Mouse (Mus musculus) frontal cortex, adult (tissue): ENCODE data around the gene Ccdc73.
"Not testable (repeated sequence)": the region's sequence is repeated elsewhere in the genome, so short reads cannot be mapped to it uniquely, and the experiment has no call there.

Source experiments
- ATAC-seq: cut with Nextera tagmentation; 2 replicates; pipeline ENCODE4 v1.9.2; 2017; ENCODE audit warnings: mild to moderate bottlenecking, moderate library complexity, mixed read lengths; ENCODE audit not compliant: low TSS enrichment

The Ccdc73 gene

GRCm38 (mm10) chr2:104869101-104869500 lies 1.5 kb downstream of the Ccdc73 start:
- ATAC-seq: no peak

GRCm38 (mm10) chr2:104878794-104879193 lies 11.2 kb downstream of the Ccdc73 start:
- no peak for ATAC-seq

GRCm38 (mm10) chr2:104886109-104886508 lies 18.5 kb downstream of the Ccdc73 start:
- no peak for ATAC-seq

GRCm38 (mm10) chr2:104887331-104887730 lies 19.7 kb downstream of the Ccdc73 start:
- ATAC-seq: not testable (repeated sequence)

GRCm38 (mm10) chr2:104887882-104888566 lies 20.4 kb downstream of the Ccdc73 start:
- ATAC-seq: peak; percentile 100

GRCm38 (mm10) chr2:104899975-104900374 lies 32.4 kb downstream of the Ccdc73 start:
- ATAC-seq: no peak

- ATAC-seq: no peak
Observed at GRCm38 (mm10) chr2:104915709-104916108, 48.1 kb downstream of the Ccdc73 start.

GRCm38 (mm10) chr2:104964492-104964891 lies 96.9 kb downstream of the Ccdc73 start:
- ATAC-seq: no peak

GRCm38 (mm10) chr2:104981712-104982111 lies 114.1 kb downstream of the Ccdc73 start:
- ATAC-seq: no peak

- no peak for ATAC-seq
Observed at GRCm38 (mm10) chr2:104985796-104986195, 118.2 kb downstream of the Ccdc73 start.

- no peak for ATAC-seq
Observed at GRCm38 (mm10) chr2:104988974-104989373, 121.4 kb downstream of the Ccdc73 start.

- ATAC-seq: no peak
Observed at GRCm38 (mm10) chr2:104994436-104994835, 126.8 kb downstream of the Ccdc73 start.

- ATAC-seq: no peak
Observed at GRCm38 (mm10) chr2:104996201-104996600, 128.6 kb downstream of the Ccdc73 start.

- ATAC-seq: no peak
Observed at GRCm38 (mm10) chr2:105007236-105007635, 139.6 kb downstream of the Ccdc73 start.

- ATAC-seq: peak; percentile 77
Observed at GRCm38 (mm10) chr2:105016192-105016966, 148.8 kb downstream of the Ccdc73 start.

- peak; percentile 100 for ATAC-seq
Observed at GRCm38 (mm10) chr2:105016967-105017287, 149.3 kb downstream of the Ccdc73 start, which contains the start of gene Eif3m. Gene Eif3m (minus strand): TSS chr2:105017080.

- no peak for ATAC-seq
Observed at GRCm38 (mm10) chr2:105017802-105018201, 150.2 kb downstream of the Ccdc73 start.

- ATAC-seq: no peak
Observed at GRCm38 (mm10) chr2:105019457-105019856, 151.9 kb downstream of the Ccdc73 start.

- no peak for ATAC-seq
Observed at GRCm38 (mm10) chr2:105021256-105021655, 153.7 kb downstream of the Ccdc73 start.

- ATAC-seq: no peak
Observed at GRCm38 (mm10) chr2:105021836-105022235, 154.2 kb downstream of the Ccdc73 start.

- no peak for ATAC-seq
Observed at GRCm38 (mm10) chr2:105023031-105023615, 155.5 kb downstream of the Ccdc73 start.

GRCm38 (mm10) chr2:105023815-105024214 lies 156.2 kb downstream of the Ccdc73 start:
- no peak for ATAC-seq

- peak; percentile 67 for ATAC-seq
Observed at GRCm38 (mm10) chr2:105025610-105026009, 158.0 kb downstream of the Ccdc73 start.
